Mouse (Mus musculus): Measurements from ENCODE around the gene Eme2.

DNA sequence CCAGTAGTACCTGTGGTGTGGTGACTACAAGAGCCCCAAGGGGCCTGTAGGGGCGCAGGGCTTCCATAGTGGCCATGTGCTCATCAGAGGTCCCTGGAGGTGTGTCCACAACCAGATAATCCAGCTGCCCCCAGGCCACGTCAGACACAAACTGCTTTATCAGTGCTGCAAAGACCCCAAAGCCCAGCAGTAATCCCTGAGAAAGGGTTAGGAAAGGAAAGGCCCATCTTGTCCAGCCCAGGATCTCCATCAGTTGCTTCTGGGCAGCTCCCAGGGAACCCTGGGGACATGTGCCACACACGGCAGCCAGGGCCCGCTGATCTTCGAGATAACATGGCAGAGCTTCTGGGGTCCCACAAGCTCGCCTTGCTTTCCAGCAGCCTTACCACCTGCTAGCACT, 10.5 kb downstream of the Eme2 start:
- TF ChIP-seq CTCF (IDR thresholded peaks at IDR 0.05; ENCODE audit: low read depth, low read length) (no peak), POLR2A (IDR thresholded peaks at IDR 0.05; ENCODE audit: extremely low read depth, insufficient read depth, low read length) (no peak)
